Mouse (Mus musculus) MEL (cell line): Measurements from ENCODE around the gene Macrod2. TPM values are rescaled to one million over a fixed set of nuclear protein-coding genes. Genes with fewer than 3 reads are reported as not detected.

Experiments
- DNase-seq: peaks from one replicate; pipeline ENCODE4 v3.0.0; 2011; ENCODE audit warnings: low read depth, low spot score
- H3K27ac ChIP-seq: 2 replicates; pipeline ENCODE4 v1.5.1; 2012; ENCODE audit warnings: low read depth, mild to moderate bottlenecking, control low read depth, low read length, moderate library complexity; ENCODE audit not compliant: control insufficient read depth
- H3K27me3 ChIP-seq, 2 experiments: fragments of 150-350 bp in 1 of 2; sonication (generic) in 1 of 2; 2 replicates each; pipeline ENCODE4 v1.6.1; 2012; ENCODE audit warnings: low read length in 2 of 2, mild to moderate bottlenecking in 2 of 2, improper control_type of control experiment in 1 of 2, moderate library complexity in 1 of 2; ENCODE audit not compliant: insufficient read depth in 2 of 2, control insufficient read depth in 1 of 2
- H3K36me3 ChIP-seq, 2 experiments: 2 replicates each; pipeline ENCODE4 v1.6.1; 2012 to 2014; ENCODE audit warnings: low read length in 2 of 2, improper control_type of control experiment in 1 of 2, inconsistent platforms in 1 of 2, mild to moderate bottlenecking in 1 of 2; ENCODE audit not compliant: insufficient read depth in 2 of 2, control insufficient read depth in 1 of 2
- H3K4me1 ChIP-seq, 2 experiments: fragments of 150-350 bp in 1 of 2; sonication (generic) in 1 of 2; 2 replicates each; pipeline ENCODE4 v1.6.1; 2012; ENCODE audit warnings: low read length in 2 of 2, improper control_type of control experiment in 1 of 2, mild to moderate bottlenecking in 1 of 2; ENCODE audit not compliant: insufficient read depth in 2 of 2, control insufficient read depth in 1 of 2
- H3K4me3 ChIP-seq, 2 experiments: fragments of 150-350 bp in 1 of 2; sonication (generic) in 1 of 2; 2 replicates each; pipeline ENCODE4 v1.5.1; 2012; ENCODE audit warnings: low read depth in 2 of 2, low read length in 2 of 2, mild to moderate bottlenecking in 2 of 2, moderate library complexity in 2 of 2, control low read depth in 1 of 2, improper control_type of control experiment in 1 of 2; ENCODE audit not compliant: control insufficient read depth in 1 of 2, insufficient read depth in 1 of 2
- H3K79me2 ChIP-seq: 2 replicates; pipeline ENCODE4 v1.6.1; 2012; ENCODE audit warnings: mild to moderate bottlenecking, low read length, moderate library complexity; ENCODE audit not compliant: control insufficient read depth, poor library complexity, insufficient read depth
- H3K9ac ChIP-seq: 2 replicates; pipeline ENCODE4 v1.6.1; 2012; ENCODE audit warnings: low read depth, mild to moderate bottlenecking, control low read depth, low read length, moderate library complexity; ENCODE audit not compliant: control insufficient read depth, poor library complexity, severe bottlenecking
- H3K9me3 ChIP-seq: fragments of 150-350 bp; sonication (generic); replicated peaks from 2 replicates; pipeline ENCODE4 v1.6.1; 2012; ENCODE audit warnings: mild to moderate bottlenecking, low read length, improper control_type of control experiment, moderate library complexity; ENCODE audit not compliant: insufficient read depth
- CHD1 ChIP-seq: IDR thresholded peaks from 2 replicates; pipeline ENCODE4 v1.6.1; 2012; ENCODE audit warnings: low read depth, mild to moderate bottlenecking, inconsistent platforms, low read length, improper control_type of control experiment
- CHD2 ChIP-seq: IDR thresholded peaks from 2 replicates; pipeline ENCODE4 v1.6.1; 2011; ENCODE audit warnings: low read length, improper control_type of control experiment
- ELF1 ChIP-seq: IDR thresholded peaks from 2 replicates; pipeline ENCODE4 v1.6.1; 2014; ENCODE audit warnings: low read depth, mild to moderate bottlenecking, inconsistent platforms, low read length, improper control_type of control experiment, moderate library complexity
- ETS1 ChIP-seq: IDR thresholded peaks from 2 replicates; pipeline ENCODE4 v1.6.1; 2012; ENCODE audit warnings: low read depth, mild to moderate bottlenecking, inconsistent platforms, low read length, improper control_type of control experiment, moderate library complexity
- GABPA ChIP-seq: IDR thresholded peaks from 2 replicates; pipeline ENCODE4 v1.6.1; 2012; ENCODE audit warnings: low read depth, mild to moderate bottlenecking, inconsistent platforms, low read length, improper control_type of control experiment, moderate library complexity
- KAT2A ChIP-seq: conservative IDR thresholded peaks from 2 replicates; pipeline ENCODE4 v1.6.1; 2012; ENCODE audit warnings: low read depth, low read length, improper control_type of control experiment, inconsistent platforms
- MAFK ChIP-seq: IDR thresholded peaks from 2 replicates; pipeline ENCODE4 v1.6.1; 2011; ENCODE audit warnings: low read depth, mild to moderate bottlenecking, low read length, improper control_type of control experiment, borderline replicate concordance
- MAX ChIP-seq: IDR thresholded peaks from 2 replicates; pipeline ENCODE4 v1.6.1; 2011; ENCODE audit warnings: low read length, improper control_type of control experiment
- MXI1 ChIP-seq: IDR thresholded peaks from 2 replicates; pipeline ENCODE4 v1.6.1; 2011; ENCODE audit warnings: mild to moderate bottlenecking, low read depth, low read length, improper control_type of control experiment
- MYB ChIP-seq: IDR thresholded peaks from 2 replicates; pipeline ENCODE4 v1.6.1; 2011; ENCODE audit warnings: mild to moderate bottlenecking, low read depth, low read length, improper control_type of control experiment
- POLR2AphosphoS5 ChIP-seq: IDR thresholded peaks from 2 replicates; pipeline ENCODE4 v1.6.1; 2012; ENCODE audit warnings: low read depth, borderline replicate concordance, mild to moderate bottlenecking, inconsistent platforms, low read length, moderate library complexity, mixed read lengths
- RAD21 ChIP-seq: IDR thresholded peaks from 2 replicates; pipeline ENCODE4 v1.6.1; 2011; ENCODE audit warnings: mild to moderate bottlenecking, low read depth, low read length, improper control_type of control experiment
- RCOR1 ChIP-seq: IDR thresholded peaks from 2 replicates; pipeline ENCODE4 v1.6.1; 2012; ENCODE audit warnings: low read depth, mild to moderate bottlenecking, inconsistent platforms, low read length, improper control_type of control experiment
- SIN3A ChIP-seq: IDR thresholded peaks from 2 replicates; pipeline ENCODE4 v1.6.1; 2012; ENCODE audit warnings: low read length, improper control_type of control experiment, inconsistent platforms
- TBP ChIP-seq: IDR thresholded peaks from 2 replicates; pipeline ENCODE4 v1.8.0; 2011; ENCODE audit warnings: low read depth, low read length, improper control_type of control experiment
- TCF12 ChIP-seq: IDR thresholded peaks from 2 replicates; pipeline ENCODE4 v1.6.1; 2014; ENCODE audit warnings: low read depth, mild to moderate bottlenecking, inconsistent platforms, low read length, improper control_type of control experiment, moderate library complexity
- USF1 ChIP-seq: IDR thresholded peaks from 2 replicates; pipeline ENCODE4 v1.6.1; 2014; ENCODE audit warnings: low read depth, mild to moderate bottlenecking, inconsistent platforms, low read length, improper control_type of control experiment, moderate library complexity
- USF2 ChIP-seq, 2 experiments: IDR thresholded peaks; 2 replicates each; pipeline ENCODE4 v1.6.1; 2011 to 2012; ENCODE audit warnings: improper control_type of control experiment in 2 of 2, low read length in 2 of 2, borderline replicate concordance in 1 of 2, inconsistent platforms in 1 of 2, low read depth in 1 of 2, mild to moderate bottlenecking in 1 of 2; ENCODE audit not compliant: insufficient read depth in 1 of 2
- ZC3H11A ChIP-seq: IDR thresholded peaks from 2 replicates; pipeline ENCODE4 v1.6.1; 2012; ENCODE audit warnings: low read depth, mild to moderate bottlenecking, inconsistent platforms, low read length, improper control_type of control experiment
- ZKSCAN1 ChIP-seq: IDR thresholded peaks from 2 replicates; pipeline ENCODE4 v1.6.1; 2012; ENCODE audit warnings: low read depth, mild to moderate bottlenecking, inconsistent platforms, low read length, improper control_type of control experiment, moderate library complexity
- ZNF384 ChIP-seq: IDR thresholded peaks from 2 replicates; pipeline ENCODE4 v1.6.1; 2012; ENCODE audit warnings: low read depth, mild to moderate bottlenecking, inconsistent platforms, low read length, improper control_type of control experiment
- polyA plus RNA-seq, 2 experiments: library from polyadenylated mRNA; stranded (reverse) in 1 of 2; unstranded in 1 of 2; fragments of >175 nt in 1 of 2; fragments of >200 nt in 1 of 2; gene quantifications; 2 replicates each; pipeline versions ENCODE4 v1.2.1 to v1.2.4; 2012; ENCODE audit warnings: low replicate concordance in 2 of 2, low read depth in 1 of 2; ENCODE audit not compliant: insufficient read length in 2 of 2, insufficient read depth in 1 of 2, missing spikeins in 1 of 2
- total RNA-seq: library from RNA; depleted of rRNA; stranded (reverse); fragments of 300-350 nt; gene quantifications from 2 replicates; pipeline ENCODE4 v1.2.3, GENCODE M21; 2012

The Macrod2 gene
- total and polyA plus RNA-seq, 3 experiments, result not detected

- Histone ChIP-seq H3K27me3 (no peaks in the 10 kb centered on the region), H3K79me2 (no peaks in the 10 kb centered on the region), H3K9me3 (no peaks in the 10 kb centered on the region), H3K36me3 (no peaks in the 10 kb centered on the region), H3K9ac (no peak overlapping the region), H3K4me1 (no peaks in the 10 kb centered on the region), H3K4me3 (no peak overlapping the region), H3K27ac (no peak overlapping the region)
- no peak for TF ChIP-seq ZNF384
- no peak for TF ChIP-seq MYB
- no peak for TF ChIP-seq TBP
- DNase-seq, result no peak
Measured at GRCm38 (mm10) chr2:140691403-140691802, 296.3 kb downstream of the Macrod2 start.

DNA sequence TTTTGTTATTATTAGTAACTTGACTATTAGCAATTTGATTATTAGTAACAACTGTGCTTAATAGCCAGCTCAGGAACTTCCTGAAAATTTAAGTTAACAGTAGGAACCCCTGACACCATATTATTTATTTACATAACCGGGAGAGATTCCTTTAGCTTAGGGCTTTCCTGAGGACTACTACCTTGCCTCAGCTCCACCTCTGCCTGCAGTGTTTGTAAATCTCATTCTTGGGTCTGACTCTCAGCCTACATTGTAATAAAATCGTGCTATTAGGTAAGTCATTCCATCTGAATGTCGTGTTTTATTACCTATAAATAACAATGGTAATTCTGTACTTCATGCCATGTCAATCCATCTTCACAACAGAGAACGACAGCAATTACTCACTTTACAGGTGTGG lies 297.4 kb downstream of the Macrod2 start:
- no peaks in the 10 kb centered on the region for H3K9me3 ChIP-seq
- no peak for TF ChIP-seq ZC3H11A
- TF ChIP-seq POLR2AphosphoS5, result no peak
- no peak for TF ChIP-seq CHD2
- no peak for TF ChIP-seq ZNF384
- no peak for TF ChIP-seq TBP
- TF ChIP-seq MAX, result no peak
- TF ChIP-seq ZKSCAN1, result no peak
- H3K4me1 ChIP-seq, result no peaks in the 10 kb centered on the region

DNA sequence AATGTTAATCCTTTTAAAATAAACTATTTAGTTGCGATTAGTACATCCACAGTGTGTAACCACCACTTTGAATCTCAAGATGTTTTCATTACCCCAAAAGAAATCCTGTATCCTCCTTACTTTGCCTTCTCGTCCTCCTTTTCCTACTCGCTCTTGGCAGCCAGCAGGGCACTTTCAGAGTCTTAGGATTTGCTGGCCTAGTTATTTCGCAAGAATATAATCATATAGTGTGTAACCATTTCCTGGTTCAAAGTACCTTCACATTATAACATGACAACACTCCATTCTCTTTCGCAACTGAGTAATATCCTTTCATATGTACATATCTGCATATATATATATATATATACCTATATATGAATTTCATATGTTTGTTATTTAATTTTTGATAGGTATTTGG lies 298.7 kb downstream of the Macrod2 start:
- DNase-seq, result no peak

More for the DNA sequence above, 297.4 kb downstream of the Macrod2 start:
- H3K4me3 ChIP-seq, result no peak overlapping the region
- no peak for DNase-seq
- H3K27me3 ChIP-seq, result no peaks in the 10 kb centered on the region
- H3K36me3 ChIP-seq, result no peaks in the 10 kb centered on the region
- no peak overlapping the region for H3K27ac ChIP-seq
- no peak overlapping the region for H3K9ac ChIP-seq
- no peaks in the 10 kb centered on the region for H3K79me2 ChIP-seq

More for the DNA sequence above, 298.7 kb downstream of the Macrod2 start:
- Histone ChIP-seq H3K4me3 (no peak overlapping the region), H3K27me3 (no peaks in the 10 kb centered on the region), H3K79me2 (no peaks in the 10 kb centered on the region), H3K36me3 (no peaks in the 10 kb centered on the region), H3K9me3 (no peaks in the 10 kb centered on the region), H3K4me1 (no peaks in the 10 kb centered on the region), H3K27ac (no peak overlapping the region), H3K9ac (no peak overlapping the region)
- TF ChIP-seq GABPA (no peak), USF2 (IDR thresholded peaks at IDR 0.05; ENCODE audit: borderline replicate concordance in 1 of 2, insufficient read depth in 1 of 2, low read depth in 1 of 2, low read length in 2 of 2) (no peak), MXI1 (no peak), RAD21 (no peak), ETS1 (no peak), TCF12 (no peak), KAT2A (no peak), USF1 (no peak), CHD2 (no peak), MAX (no peak), POLR2AphosphoS5 (no peak), RCOR1 (no peak), MAFK (no peak), ELF1 (no peak), SIN3A (no peak), CHD1 (no peak), ZNF384 (no peak)
